Mouse (Mus musculus) WW6 (cell line): ENCODE results near the gene Rec114.

Experiments
- DNase-seq: peaks from one replicate; pipeline ENCODE4 v3.0.0-alpha.2; 2013; ENCODE audit warnings: low read depth, low spot score

The Rec114 gene

DNA sequence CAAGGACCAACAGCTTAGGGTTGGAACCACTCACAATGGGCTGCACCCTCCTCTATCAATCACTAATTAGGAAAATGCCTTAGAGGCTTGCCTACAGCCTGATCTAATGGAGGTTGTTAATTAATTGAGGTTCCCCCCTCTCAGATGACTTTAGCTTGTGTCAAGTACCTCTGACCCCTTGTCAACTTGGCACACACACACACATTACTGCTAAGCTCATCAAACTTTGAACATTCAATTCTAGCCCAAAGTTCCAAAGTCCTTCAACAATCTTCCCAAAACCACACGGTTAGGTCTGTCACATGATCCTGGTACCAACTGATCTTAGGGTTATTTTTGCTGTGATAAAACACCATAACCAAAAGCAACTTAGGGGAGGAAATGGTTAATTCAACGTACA is 26.9 kb downstream of the Rec114 start:
- no peak for DNase-seq

DNA sequence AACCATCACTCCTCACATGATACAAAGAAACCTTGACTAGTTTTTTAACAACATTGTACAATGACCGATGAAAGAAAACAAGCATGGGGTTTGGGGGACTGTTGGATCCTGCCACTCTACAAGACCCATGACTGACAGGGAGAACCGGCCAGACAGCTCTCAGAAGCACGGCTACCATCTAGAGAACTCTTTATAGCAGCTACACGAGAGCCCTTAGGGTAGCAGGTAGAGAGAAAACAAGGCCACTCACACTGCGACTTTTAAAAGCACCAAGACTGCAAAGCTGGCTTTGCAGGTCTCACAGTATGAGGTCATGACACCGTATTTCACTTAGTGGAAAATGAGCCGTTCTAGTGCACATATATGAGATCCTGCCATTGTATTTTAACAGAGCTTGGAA is 33.1 kb downstream of the Rec114 start:
- no peak for DNase-seq

DNA sequence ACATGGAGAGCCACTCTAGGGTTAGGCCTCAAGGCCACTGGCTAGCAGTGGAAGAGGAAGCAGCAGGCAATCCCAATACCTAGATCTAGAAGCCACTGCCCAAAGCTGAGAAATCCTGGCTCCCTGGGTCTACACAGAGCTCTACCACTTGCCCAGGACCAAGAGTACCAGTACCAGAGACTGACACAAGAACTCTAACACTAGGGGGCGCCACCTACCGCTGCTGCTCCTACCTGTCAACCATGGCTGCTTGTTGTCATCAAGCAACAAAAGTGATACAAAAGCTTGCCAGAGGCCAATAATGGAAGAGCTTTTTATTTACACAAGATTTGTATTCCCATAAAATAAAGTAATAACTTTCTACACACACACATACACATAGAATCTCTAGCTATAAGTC is 33.8 kb downstream of the Rec114 start:
- peak; percentile 24 for DNase-seq

DNA sequence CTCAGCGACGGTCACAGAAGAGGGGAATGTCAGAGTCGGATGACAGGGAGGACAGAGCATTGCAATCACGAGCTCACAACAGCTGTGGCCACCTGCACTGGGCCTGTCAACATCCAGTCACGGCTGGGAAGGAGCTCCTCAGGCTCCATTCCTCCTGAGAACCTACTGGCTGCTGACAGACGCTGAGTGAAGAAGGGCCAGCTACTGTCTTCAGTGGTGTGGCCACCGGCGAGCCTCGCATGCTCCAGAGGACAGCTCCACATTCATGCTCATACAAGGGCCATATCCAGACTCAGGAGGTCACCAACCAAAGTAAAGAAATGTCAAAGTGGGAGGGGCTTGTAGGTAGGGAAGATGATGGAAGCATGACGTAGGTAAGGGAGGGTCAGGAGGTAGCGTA is 36.0 kb downstream of the Rec114 start:
- DNase-seq: no peak

DNA sequence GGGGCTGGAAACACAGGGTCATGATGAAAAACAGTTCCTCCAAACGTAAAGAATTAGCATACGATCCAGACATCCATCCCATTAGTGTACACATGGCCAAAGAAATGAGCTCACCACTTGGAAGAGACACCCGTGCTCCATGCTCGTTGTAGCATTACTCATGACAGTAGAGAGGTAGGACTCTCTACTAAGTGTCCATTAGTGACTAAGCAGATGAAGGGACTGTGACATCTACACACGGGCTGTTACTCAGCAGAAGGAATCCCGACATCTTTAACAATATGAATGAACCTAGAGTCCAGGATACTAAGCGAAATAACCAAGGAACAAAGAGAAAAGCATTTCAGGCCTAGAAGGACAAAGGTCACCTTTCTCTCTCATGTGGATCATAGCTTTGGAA is 37.7 kb downstream of the Rec114 start:
- DNase-seq: no peak

DNA sequence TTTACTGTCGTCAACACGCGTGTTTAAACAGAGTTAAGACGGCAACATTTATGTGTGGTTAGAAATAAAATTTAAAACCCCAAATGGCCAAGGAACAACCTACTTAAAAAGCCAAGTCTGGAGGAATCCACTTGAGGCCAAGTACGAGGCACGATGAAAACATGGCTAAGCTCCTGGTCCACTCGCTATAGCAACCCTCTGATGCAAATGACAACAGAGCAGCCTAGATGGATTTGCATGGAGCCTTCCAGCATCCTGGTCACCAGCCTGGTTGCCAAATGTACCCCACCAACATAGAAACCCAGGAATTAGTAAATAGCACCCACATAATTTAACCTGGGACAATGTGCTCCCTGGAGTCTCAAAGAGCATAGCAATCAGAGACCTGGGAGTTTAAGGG is 40.0 kb downstream of the Rec114 start:
- no peak for DNase-seq

DNA sequence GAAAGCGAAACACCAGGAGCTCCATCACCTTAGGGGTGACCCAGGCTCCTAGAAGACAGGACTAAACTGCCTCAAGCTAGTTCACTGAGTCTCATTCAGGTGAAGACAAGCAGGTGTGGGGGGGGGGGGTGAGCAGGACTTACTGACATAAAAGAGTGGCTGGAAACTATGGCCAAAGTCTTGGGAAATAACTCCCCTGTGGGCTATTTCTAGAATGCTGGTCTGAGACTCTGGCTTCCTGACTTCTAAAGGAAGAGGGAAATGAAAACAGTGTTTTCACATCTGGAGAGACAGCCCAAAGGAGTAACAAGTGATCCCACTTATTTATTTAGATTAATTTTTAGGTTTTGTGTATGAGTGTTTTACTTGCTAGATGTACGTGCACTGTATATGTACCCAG is 42.0 kb downstream of the Rec114 start:
- DNase-seq: no peak

DNA sequence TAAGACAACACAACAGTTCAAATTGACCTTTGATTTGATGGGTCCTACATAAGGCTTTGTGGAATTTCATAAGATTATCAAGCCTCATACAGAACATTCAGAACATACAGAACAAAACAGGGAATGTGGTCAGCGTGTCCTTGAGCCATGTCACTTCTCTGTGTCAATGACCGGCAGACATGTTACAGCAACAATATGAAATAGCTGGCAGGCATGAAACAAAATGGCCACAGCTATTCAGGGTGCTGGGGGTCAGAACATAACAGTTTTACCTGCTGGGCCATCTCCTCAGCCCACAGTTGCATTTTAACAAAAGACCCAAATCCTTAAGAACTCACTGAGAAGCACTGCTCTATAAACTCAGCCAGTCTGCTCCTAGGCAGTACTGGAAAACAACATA is 45.3 kb downstream of the Rec114 start:
- no peak for DNase-seq

DNA sequence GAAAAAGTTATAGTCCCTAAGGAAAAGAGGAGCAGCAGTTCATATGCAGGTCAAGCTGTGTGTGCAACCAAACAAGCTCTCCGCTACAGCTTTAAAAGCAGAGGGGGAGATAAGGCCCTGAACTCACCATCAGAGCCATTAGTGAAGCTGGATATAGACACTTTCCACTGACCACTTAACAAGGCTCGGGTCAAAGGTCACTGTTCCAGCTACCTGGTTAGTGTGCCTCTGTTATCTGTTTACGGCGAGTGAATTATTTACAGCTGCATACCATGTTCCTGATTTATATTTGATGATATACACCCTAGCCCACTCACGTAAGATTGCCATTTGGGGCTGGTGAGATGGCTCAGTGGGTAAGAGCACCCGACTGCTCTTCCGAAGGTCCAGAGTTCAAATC is 52.3 kb downstream of the Rec114 start:
- DNase-seq: no peak

DNA sequence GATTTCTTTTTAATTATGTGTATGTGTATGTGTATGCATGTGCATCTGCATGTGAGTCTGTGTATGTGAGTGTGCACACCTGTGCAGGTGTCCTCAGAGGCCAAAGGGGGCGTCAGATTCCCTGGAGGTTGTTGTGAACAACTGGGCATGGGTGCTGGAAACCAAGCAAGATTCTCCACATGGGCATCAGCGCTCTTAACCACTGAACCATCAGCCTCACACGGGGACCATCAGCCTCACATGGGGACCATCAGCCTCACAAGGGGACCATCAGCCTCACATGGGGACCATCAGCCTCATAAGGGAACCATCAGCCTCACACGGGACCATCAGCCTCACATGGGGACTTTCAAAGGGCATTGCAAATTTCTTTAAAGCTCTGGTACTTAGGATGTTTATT is 53.1 kb downstream of the Rec114 start:
- no peak for DNase-seq

DNA sequence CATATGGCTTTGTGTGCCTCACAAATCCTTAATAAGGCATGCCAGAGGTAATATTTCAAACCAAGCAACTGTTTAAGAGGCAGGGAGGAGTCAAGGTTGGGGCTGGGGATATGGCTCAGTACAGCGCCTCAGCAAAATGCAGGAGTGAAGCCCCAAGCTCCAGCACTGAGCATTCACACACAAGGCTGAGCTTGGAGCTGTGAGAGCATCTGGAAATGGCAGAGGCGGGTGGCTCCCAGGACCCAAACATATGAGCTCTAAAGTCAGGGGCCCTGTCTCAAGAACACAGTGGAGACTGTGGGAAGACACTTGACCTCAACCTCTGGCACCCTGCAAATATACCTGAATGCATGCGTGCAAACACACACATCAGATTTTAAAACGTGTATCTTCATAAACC is 55.7 kb downstream of the Rec114 start:
- DNase-seq: no peak

DNA sequence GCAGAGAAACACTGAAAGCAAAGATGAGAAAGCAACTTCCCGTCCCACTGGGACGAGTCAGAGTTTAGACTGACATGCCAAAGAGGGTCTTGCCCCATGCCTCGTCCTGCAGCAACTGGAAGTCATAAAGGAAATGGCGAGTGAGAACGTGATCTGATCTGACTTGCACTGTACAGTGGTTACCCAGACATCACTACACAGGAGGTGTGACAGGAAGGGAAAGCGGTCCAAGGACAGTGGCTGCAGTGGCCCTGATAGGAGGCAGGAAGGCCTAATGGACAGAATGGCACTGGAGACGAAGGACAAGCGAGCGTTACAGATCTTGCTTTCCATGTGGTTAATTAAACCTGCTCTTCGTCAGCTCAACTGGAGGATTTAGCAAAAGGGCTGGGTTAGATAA is 58.5 kb downstream of the Rec114 start:
- DNase-seq: no peak

DNA sequence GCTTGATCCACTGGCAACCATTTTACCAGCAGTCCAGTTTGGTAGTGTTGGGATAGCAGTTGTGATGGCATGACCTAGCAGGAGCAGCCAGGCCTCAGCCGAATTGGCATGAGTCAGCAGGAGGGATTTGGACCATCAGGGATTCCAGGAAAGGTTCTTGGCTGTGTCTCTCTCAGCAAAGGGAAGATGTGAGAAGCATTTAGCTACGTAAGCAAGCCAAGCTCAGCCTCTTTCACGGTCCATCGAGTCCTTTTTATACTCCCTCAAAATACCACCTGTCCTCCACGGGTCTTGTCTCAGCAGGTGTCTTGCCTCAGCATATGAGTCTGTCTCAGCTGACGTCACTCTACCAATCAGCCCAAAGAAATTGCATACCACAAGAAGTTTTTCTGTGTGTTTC is 60.4 kb downstream of the Rec114 start:
- DNase-seq: no peak

DNA sequence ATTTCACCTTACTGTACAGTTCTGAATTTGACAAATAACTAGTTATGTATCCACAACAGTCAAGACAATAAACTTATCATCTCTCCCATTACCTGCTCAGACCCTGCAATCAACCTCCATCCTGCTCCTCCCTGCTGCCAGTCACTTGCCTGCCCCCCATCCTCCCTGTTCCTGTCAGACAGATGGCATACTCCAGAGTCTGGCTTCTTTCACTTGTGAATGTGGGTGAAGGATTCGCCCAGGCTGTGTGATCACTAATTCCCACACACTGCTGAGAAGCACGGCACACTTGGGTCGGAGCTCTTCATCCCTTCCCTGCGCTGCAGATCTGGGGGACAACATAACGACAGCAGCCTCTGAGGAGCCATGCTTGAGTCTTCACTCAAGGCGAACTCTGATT is 61.7 kb downstream of the Rec114 start:
- DNase-seq: no peak

DNA sequence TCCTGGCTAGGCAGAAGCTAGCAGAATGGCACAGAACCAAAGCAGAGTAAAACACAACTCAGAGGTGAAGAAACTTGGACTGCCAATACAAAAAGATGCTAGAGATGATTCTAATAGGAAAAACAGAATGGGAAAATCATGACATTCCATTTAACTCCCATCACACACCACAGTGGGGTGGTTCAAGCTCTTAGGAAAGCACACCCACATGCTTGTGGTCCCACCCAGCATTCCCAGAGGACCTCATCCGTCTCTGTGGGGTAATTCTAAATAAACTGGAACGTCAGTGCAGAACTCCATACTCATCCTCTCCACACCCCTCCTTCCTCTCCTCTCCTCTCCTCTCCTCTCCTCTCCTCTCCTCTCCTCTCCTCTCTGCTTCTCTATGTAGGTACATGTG is 62.4 kb downstream of the Rec114 start:
- DNase-seq: no peak

DNA sequence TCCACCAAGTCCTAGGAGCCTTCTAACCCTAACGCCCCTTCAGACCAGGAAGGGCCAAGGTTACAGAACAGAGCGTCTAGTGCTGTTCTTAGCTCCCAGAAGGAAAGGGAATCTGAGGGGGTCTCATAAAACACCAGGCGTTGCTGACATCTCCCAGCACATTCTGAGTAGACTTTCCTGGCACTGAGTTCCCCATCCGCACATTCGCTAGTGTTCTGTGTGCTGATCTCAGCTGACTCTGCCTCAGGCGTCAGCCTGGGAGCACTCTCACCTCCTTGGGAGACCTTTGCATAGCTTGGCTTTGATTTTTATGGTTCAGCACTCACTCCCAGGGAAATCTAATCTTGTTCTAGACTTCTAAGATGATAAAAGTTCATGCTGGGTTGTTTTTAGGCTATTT is 68.4 kb downstream of the Rec114 start:
- DNase-seq: no peak

DNA sequence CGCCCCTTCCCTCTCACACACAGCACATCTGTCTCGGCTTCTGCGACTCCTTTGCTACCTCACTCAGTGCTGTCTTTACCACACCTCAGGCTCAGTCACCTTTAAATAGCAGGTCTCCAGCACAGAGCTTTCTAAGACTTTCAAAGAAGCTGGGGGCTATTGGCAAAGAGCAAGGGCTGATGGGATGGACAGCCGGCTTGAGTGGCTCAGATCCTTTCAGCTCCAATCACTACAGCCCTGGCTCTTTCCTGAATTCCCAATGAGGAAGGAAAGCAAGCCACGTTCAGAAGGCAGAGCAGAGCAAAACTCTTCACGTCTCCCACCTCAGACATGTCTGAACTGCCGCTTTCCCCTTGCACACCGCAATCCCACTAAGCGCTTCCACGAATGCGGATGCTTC is 69.0 kb downstream of the Rec114 start:
- DNase-seq: no peak

DNA sequence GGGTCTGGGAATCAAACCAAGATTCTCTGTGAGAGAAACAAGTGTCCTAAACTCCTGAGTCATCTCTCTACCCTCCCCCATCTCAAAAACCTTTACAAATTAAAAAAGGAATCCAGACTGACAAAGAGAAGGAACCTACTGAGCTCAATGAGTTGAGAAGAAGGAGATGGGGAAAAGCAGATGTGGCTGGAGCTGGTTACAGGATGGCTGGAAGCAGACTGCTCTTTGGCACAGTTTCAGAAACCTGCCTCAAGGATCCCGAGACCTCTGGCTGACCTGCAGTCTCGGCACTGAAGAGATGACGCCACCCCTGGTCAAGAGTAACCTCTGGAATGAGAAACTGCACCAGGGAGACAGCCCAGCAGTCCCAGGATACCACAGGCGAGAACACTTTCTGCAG is 71.3 kb downstream of the Rec114 start:
- no peak for DNase-seq

DNA sequence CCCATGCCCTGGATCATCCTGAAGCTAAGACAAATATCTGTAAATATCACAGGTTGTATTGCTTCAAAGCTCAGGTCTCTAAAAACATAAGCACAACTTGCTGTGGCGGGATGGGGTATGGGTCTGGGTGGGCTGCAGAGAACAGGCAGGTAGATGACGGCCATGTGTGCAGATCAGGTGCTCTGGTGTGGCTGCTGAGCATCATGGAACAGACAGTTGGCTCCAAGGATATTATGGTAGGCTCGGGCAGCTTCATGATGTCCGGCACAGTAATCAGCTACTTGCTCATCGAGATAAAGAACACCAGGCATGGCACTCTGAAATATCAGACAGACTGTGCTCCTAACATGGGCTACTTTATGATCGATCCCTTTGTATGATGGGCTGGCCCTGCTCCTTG is 73.9 kb downstream of the Rec114 start:
- DNase-seq: no peak

DNA sequence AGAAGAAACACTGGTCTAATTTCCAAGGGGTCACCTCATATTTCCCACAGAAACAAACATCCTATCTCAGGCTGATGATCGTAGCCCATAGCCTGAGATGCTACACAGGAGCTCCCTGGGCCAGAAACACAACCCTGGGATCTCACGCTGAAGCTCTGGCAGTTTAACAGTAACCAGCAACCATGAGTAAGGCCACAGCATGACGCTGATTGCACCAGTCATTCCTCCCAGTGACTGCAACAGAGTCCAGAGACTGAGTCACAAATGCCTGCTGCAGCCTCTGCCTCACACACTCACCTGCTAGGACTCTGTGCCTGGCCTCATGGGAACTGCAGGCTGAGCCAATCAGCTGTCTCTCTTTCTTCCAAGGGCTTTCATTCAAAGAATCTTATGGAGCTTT is 74.7 kb downstream of the Rec114 start:
- DNase-seq: no peak

DNA sequence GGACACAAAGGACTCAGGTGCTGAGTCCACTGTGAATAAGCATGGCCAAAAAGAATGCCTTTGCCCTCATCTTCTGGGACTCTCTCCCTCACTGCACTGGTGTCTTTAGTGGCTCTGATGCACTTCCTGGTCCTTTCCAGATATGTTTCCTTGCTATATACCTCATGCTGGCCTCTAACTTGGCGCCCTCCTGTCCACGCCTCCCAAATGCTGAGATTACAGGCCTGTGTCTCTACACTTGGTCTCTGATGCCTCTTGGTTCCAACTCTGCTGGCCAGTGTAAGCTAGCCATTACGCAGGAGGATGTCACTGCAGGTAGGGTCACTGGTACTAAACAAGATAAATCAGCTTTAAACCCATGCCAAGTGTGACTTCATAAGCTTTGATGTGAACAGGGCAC is 75.6 kb downstream of the Rec114 start:
- no peak for DNase-seq

DNA sequence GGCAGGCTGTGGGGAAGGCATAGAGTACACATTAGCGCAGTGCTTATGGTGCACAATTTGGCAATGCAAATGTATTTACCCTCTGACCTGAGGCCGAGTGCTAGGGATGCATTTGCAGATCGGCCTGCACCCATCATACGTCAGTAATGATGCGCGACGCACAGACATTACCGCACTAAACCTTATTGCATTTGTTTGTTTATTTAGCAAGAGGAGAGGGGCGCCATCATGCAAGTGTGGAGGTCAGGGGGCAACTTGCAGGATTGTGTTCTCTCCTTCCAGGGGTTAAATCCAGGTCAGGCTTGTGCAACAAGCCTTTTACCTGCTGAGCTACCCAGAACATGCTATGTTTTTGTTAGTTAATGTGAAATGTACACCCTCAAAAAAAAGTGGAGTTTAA is 76.5 kb downstream of the Rec114 start:
- DNase-seq: no peak

DNA sequence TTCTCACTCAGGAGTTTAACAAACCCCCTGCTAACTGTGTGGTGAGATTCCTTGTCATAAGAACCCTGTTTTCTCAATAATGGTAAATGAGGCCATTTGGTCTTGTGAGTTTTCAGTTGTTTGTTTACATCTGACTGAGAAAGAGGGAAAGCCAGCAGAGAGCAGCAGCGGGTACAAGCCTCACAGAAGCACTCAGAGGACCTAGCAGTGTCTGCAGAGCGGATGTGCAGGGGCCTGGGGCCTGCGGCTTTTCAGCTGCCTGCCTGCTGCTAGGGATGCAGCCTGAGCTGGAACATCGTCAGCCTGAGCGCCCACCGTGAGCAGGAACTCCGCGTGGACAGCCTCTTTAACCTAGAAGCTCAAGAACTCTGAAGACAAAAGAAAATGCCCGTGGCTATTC is 77.6 kb downstream of the Rec114 start:
- no peak for DNase-seq

DNA sequence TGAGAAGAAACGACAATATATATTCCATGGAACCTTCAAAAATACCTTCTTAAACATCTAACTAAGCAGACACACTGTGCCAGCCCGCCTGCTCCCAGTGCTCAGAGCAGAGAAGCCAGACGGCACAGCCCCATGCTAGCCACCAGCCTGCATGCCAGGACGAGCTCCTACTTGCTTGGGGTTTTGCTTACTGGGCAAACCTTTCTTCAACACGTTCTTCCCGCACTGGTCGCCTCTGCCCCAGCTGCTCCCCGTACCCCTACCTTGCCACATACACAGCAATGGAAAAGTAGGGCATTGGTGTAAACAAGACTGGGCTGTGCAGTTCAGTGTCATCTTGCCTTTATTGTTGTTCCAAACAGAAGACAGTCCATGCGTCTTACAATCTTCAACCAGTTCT is 78.3 kb downstream of the Rec114 start:
- DNase-seq: no peak

DNA sequence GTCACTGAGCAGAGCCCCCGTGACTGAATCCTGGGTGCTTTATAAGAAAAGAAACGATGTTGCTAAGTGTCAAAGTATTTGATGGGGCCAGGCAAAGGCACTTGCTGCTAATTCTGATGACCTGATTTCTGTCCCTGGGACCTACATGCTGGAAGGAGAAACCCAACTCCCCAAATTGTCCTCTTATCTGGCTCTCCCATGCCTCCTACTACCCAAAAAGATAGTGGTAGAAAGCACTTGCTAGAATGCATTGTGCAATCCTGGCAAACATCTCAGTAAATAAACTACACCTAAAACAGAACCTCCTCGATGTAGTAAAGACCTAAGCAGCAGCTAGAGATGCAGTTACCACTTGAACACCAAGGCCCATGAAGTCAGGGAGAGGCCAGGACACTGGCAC is 81.0 kb downstream of the Rec114 start:
- DNase-seq: no peak
